Mouse (Mus musculus) testis, adult 2 months (tissue): ENCODE measurements around the gene Egr4. TPM values are rescaled to one million over a fixed set of nuclear protein-coding genes. Genes with fewer than 3 reads are reported as not detected.

ENCODE experiments used
- H3K27ac ChIP-seq: fragments of 200-500 bp; 2 replicates; pipeline ENCODE4 v1.5.1; 2012; ENCODE audit warnings: low read depth, low read length; ENCODE audit not compliant: control insufficient read depth, insufficient read depth
- H3K27me3 ChIP-seq: fragments of 200-500 bp; 2 replicates; pipeline ENCODE4 v1.6.1; 2012; ENCODE audit warnings: mild to moderate bottlenecking, low read length, moderate library complexity; ENCODE audit not compliant: control insufficient read depth, insufficient read depth
- H3K36me3 ChIP-seq: fragments of 200-500 bp; 2 replicates; pipeline ENCODE4 v1.6.1; 2012; ENCODE audit warnings: mild to moderate bottlenecking, low read length; ENCODE audit not compliant: control insufficient read depth, insufficient read depth
- H3K4me1 ChIP-seq: fragments of 200-500 bp; 2 replicates; pipeline ENCODE4 v1.6.1; 2012; ENCODE audit warnings: low read length; ENCODE audit not compliant: control insufficient read depth, insufficient read depth
- H3K4me3 ChIP-seq: fragments of 200-500 bp; 2 replicates; pipeline ENCODE4 v1.5.1; 2012; ENCODE audit warnings: low read depth, mild to moderate bottlenecking, low read length, moderate library complexity, mixed read lengths; ENCODE audit not compliant: control insufficient read depth
- CTCF ChIP-seq: fragments of 200-500 bp; IDR thresholded peaks from 2 replicates; pipeline ENCODE4 v1.5.1; 2012; ENCODE audit warnings: low read depth, mild to moderate bottlenecking, inconsistent platforms, low read length, moderate library complexity; ENCODE audit not compliant: control insufficient read depth, insufficient read depth, insufficient replicate concordance
- POLR2A ChIP-seq: fragments of 200-500 bp; IDR thresholded peaks from 2 replicates; pipeline ENCODE4 v1.6.1; 2012; ENCODE audit warnings: low read depth, mild to moderate bottlenecking, inconsistent platforms, low read length, moderate library complexity; ENCODE audit not compliant: control insufficient read depth
- polyA plus RNA-seq: library from polyadenylated mRNA; depleted of rRNA; stranded (reverse); fragments of >200 nt; gene quantifications from 2 replicates; pipeline ENCODE4 v1.2.3, GENCODE M21; 2012; rRNA removed

Egr4 gene
- 1.8 and 2.0 TPM in 2 replicates for polyA plus RNA-seq

DNA sequence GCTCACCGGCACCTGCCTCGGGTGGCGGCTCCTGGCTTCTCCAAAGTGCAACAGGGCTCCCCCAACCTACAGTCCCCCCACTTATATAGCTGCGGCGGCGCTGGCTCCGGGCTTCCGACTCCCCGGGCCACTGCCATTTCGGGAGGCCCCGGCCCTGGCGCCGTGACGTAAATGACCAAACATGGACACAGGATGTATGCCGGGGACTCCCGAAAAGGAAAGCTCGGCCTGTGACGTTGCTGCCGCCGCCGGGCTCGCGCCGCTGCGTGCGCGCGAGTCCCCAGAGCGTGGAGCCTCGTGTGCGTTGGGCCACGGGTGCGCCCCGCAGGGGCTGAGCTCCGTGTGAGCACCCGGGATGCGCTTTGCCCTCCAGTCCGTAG, at the start of gene Egr4:
Gene Egr4, minus strand, starts transcription at position 59 of the 380 bp plus-strand sequence.
- H3K27ac ChIP-seq, result peak within 1 kb of the TSS; percentile 66
- peaks cover 23% of the 10 kb centered on the region for H3K4me1 ChIP-seq
- no peak for TF ChIP-seq POLR2A
- TF ChIP-seq CTCF, result no peak
- peak within 1 kb of the TSS; percentile 78 for H3K4me3 ChIP-seq
- no peaks in the 10 kb centered on the region for H3K36me3 ChIP-seq
- no peaks in the 10 kb centered on the region for H3K27me3 ChIP-seq

GRCm38 (mm10) chr6:85562374-85562773, 49.0 kb upstream of the Egr4 start:
- no peak overlapping the region for H3K27ac ChIP-seq
- no peak for TF ChIP-seq POLR2A
- TF ChIP-seq CTCF, result peak; percentile 41; the same call in 1 of the 2 replicates

GRCm38 (mm10) chr6:85547642-85548041, 34.3 kb upstream of the Egr4 start:
- TF ChIP-seq CTCF, result no peak
- TF ChIP-seq POLR2A, result no peak
- Histone ChIP-seq H3K4me3 (no peak overlapping the region), H3K27me3 (no peaks in the 10 kb centered on the region), H3K4me1 (no peaks in the 10 kb centered on the region), H3K36me3 (no peaks in the 10 kb centered on the region), H3K27ac (no peak overlapping the region)

More at GRCm38 (mm10) chr6:85562374-85562773, 49.0 kb upstream of the Egr4 start:
- H3K4me1 ChIP-seq, result no peaks in the 10 kb centered on the region
- H3K36me3 ChIP-seq, result no peaks in the 10 kb centered on the region
- H3K27me3 ChIP-seq, result no peaks in the 10 kb centered on the region
- H3K4me3 ChIP-seq, result no peak overlapping the region

- TF ChIP-seq POLR2A (no peak), CTCF (no peak)
- Histone ChIP-seq H3K4me1 (no peaks in the 10 kb centered on the region), H3K27ac (no peak overlapping the region), H3K36me3 (no peaks in the 10 kb centered on the region), H3K4me3 (no peak overlapping the region), H3K27me3 (no peaks in the 10 kb centered on the region)
Observed at GRCm38 (mm10) chr6:85544251-85544881, 31.0 kb upstream of the Egr4 start.

GRCm38 (mm10) chr6:85543351-85544175, 30.2 kb upstream of the Egr4 start:
- Histone ChIP-seq H3K4me3 (no peak overlapping the region), H3K36me3 (no peaks in the 10 kb centered on the region), H3K27me3 (no peaks in the 10 kb centered on the region), H3K4me1 (no peaks in the 10 kb centered on the region), H3K27ac (no peak overlapping the region)
- no peak for TF ChIP-seq POLR2A
- TF ChIP-seq CTCF, result no peak

DNA sequence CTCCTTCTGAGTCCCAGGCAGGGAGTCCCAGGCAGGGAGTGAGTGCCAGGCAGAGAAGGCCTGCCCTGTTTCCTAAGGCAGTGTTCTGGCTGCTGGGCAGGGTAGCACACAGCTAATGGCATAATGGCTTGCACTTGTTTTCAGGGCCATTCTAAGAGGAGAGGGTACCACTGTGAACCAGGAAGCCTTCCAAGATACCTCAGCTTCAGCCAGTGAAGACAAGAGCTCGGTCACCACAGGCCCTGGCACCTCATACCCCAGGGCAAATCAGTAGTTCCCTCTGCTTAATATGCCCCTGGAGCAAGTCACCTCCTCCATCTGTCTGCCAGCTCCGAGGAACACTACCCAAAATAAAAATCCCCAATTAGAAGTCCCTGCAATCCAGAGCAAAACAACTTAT, 9.4 kb upstream of the Egr4 start:
- no peaks in the 10 kb centered on the region for H3K27me3 ChIP-seq
- H3K36me3 ChIP-seq, result no peaks in the 10 kb centered on the region
- peaks cover 2% of the 10 kb centered on the region for H3K4me1 ChIP-seq
- H3K4me3 ChIP-seq, result no peak overlapping the region
- no peak overlapping the region for H3K27ac ChIP-seq
- TF ChIP-seq POLR2A (no peak), CTCF (no peak)

DNA sequence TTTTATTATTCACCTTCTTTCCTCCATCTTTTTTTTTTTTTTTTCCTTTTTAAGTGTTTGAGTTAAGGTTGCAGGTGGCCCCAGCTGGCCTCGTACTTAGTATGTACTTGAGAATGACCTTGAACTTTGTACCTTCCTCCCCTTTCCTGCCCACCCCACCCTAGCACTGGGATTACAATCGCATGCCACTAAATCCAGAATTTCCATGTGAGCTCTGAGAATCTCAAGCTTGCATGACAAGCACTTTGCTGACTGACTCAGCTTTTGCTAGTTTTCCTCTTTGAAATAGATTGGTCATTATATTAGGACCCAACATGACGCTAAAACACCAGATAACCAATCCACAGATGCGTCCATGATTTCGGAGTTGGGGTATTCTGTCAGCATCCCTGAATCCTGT, 8.6 kb upstream of the Egr4 start:
- H3K27ac ChIP-seq, result no peak overlapping the region
- no peak overlapping the region for H3K4me3 ChIP-seq
- no peaks in the 10 kb centered on the region for H3K36me3 ChIP-seq
- H3K4me1 ChIP-seq, result peaks cover 2% of the 10 kb centered on the region
- TF ChIP-seq CTCF (no peak), POLR2A (no peak)
- H3K27me3 ChIP-seq, result no peaks in the 10 kb centered on the region
